21 mouse cellular contexts compared by ENCODE assay signal in the genomic region with DNA sequence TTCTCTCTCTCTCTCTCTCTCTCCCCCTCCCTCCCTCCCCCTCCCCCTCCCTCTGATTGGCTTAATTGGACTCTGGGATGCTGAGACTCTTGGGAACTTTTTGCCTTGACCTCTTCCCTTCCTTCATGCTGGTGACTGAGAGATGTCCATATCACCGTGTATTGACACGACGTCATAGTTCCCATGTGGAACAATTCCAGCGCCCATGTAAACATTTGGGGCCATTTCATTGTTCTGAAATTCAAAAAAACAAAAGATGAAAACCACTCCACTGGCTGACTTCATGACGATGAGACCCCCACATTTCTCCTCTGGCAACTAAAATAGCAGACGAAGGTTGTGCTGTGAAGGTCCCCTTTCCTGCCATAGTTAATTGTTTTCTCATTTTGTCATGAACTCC.
A peak's percentile ranks its signal among the peaks of the same experiment; 100 is the strongest.
DNase-seq lines count a peak whose midpoint lies in the region; ATAC-seq lines count a peak whose summit lies in the region.
"Had no signal": no experiment of that assay in that cellular context is flagged by ENCODE, and none has a peak within 500 bp of the region (broad histone marks: within the 10 kb centered on the region; RNA-seq: fewer than 3 reads in every experiment).

No protein-coding gene starts in this region.

- H3K27ac ChIP-seq in forebrain, embryonic 10.5 days, result 0 out of 2 replicates have a peak overlapping the region, but pooled peaks have one; percentile 36
- no peak overlapping the region for H3K27ac ChIP-seq in forebrain, embryonic 15.5 days (replicated peaks)
- peak overlapping the region; percentile 2 for H3K27ac ChIP-seq in heart, embryonic 16.5 days (ENCODE audit: low read length)
- H3K27ac ChIP-seq in lung, embryonic 15.5 days, result peak overlapping the region; percentile 76; the same call in 1 of the 2 replicates
- no peak overlapping the region for H3K27ac ChIP-seq in midbrain, embryonic 11.5 days (ENCODE audit: low read depth, low read length)
- no peak overlapping the region for H3K27ac ChIP-seq in midbrain, embryonic 14.5 days (replicated peaks; ENCODE audit: low read depth, low read length)
- H3K27ac ChIP-seq: embryonic facial prominence, embryonic 10.5 days; hindbrain, embryonic 13.5 days; hindbrain, postnatal 0 days had no signal

- H3K4me3 ChIP-seq in forebrain, embryonic 10.5 days, result no peak overlapping the region
- no peak overlapping the region for H3K4me3 ChIP-seq in forebrain, embryonic 15.5 days
- H3K4me3 ChIP-seq in heart, embryonic 16.5 days (ENCODE audit: low read length), result no peak overlapping the region
- H3K4me3 ChIP-seq in lung, embryonic 15.5 days, result no peak overlapping the region
- H3K4me3 ChIP-seq in midbrain, embryonic 11.5 days (ENCODE audit: low read depth, low read length), result no peak overlapping the region
- no peak overlapping the region for H3K4me3 ChIP-seq in midbrain, embryonic 14.5 days (replicated peaks; ENCODE audit: low read depth, low read length)
- H3K4me3 ChIP-seq: embryonic facial prominence, embryonic 10.5 days; hindbrain, embryonic 13.5 days had no signal

- DNase-seq in forebrain, embryonic 10.5 days (ENCODE audit: extremely low spot score, low spot score), result no peak
- DNase-seq in heart, postnatal 14 days, result no peak
- DNase-seq in lung, postnatal 36 days, result no peak
- peak; percentile 23 for DNase-seq in midbrain, embryonic 11.5 days (ENCODE audit: low spot score, missing footprints)
- DNase-seq in midbrain, embryonic 14.5 days, result no peak
- DNase-seq: adrenal gland, adult 8-10 months; adrenal gland, postnatal 36 days; B cell, adult 2 months; cerebellum, adult 2 months; cerebellum, postnatal 10 days; gastrocnemius, postnatal 36 days; heart, adult 18-20 months had no signal

- H3K4me2 ChIP-seq in forebrain, embryonic 15.5 days (replicated peaks), result no peak overlapping the region
- no peak overlapping the region for H3K4me2 ChIP-seq in heart, embryonic 16.5 days (ENCODE audit: low read depth, low read length)
- no peak overlapping the region for H3K4me2 ChIP-seq in lung, embryonic 15.5 days
- no peak overlapping the region for H3K4me2 ChIP-seq in midbrain, embryonic 11.5 days
- H3K4me2 ChIP-seq in midbrain, embryonic 14.5 days (ENCODE audit: low read length), result no peak overlapping the region
- H3K4me2 ChIP-seq: hindbrain, embryonic 13.5 days had no signal

- H3K27me3 ChIP-seq in forebrain, embryonic 10.5 days (ENCODE audit: poor library complexity, severe bottlenecking), result peaks cover 10% of the 10 kb centered on the region; the same call in 1 of the 2 replicates
- no peaks in the 10 kb centered on the region for H3K27me3 ChIP-seq in forebrain, embryonic 15.5 days
- H3K27me3 ChIP-seq in heart, embryonic 16.5 days (ENCODE audit: control insufficient read depth, insufficient read depth, low read length), result no peaks in the 10 kb centered on the region
- H3K27me3 ChIP-seq in lung, embryonic 15.5 days, result no peaks in the 10 kb centered on the region
- H3K27me3 ChIP-seq in midbrain, embryonic 11.5 days (ENCODE audit: control insufficient read depth, insufficient read depth, low read length), result no peaks in the 10 kb centered on the region
- no peaks in the 10 kb centered on the region for H3K27me3 ChIP-seq in midbrain, embryonic 14.5 days (ENCODE audit: control insufficient read depth, insufficient read depth, low read length)
- H3K27me3 ChIP-seq: hindbrain, embryonic 13.5 days had no signal

- H3K36me3 ChIP-seq in forebrain, embryonic 10.5 days (replicated peaks), result no peaks in the 10 kb centered on the region
- H3K36me3 ChIP-seq in forebrain, embryonic 15.5 days, result no peaks in the 10 kb centered on the region
- H3K36me3 ChIP-seq in heart, embryonic 16.5 days (ENCODE audit: control insufficient read depth, insufficient read depth), result no peaks in the 10 kb centered on the region
- no peaks in the 10 kb centered on the region for H3K36me3 ChIP-seq in lung, embryonic 15.5 days
- no peaks in the 10 kb centered on the region for H3K36me3 ChIP-seq in midbrain, embryonic 11.5 days (ENCODE audit: control insufficient read depth, insufficient read depth, low read length)
- H3K36me3 ChIP-seq in midbrain, embryonic 14.5 days (ENCODE audit: control insufficient read depth, insufficient read depth, low read length), result no peaks in the 10 kb centered on the region
- H3K36me3 ChIP-seq: embryonic facial prominence, embryonic 10.5 days; G1E; hindbrain, embryonic 13.5 days had no signal

- 77% methylated on average over 6 of the region's 6 CpGs for WGBS in forebrain, embryonic 10.5 days
- 61% methylated on average over 6 of the region's 6 CpGs for WGBS in forebrain, embryonic 15.5 days
- 68% methylated on average over 6 of the region's 6 CpGs for WGBS in heart, embryonic 16.5 days
- 48% methylated on average over 6 of the region's 6 CpGs for WGBS in lung, embryonic 15.5 days
- WGBS in midbrain, embryonic 11.5 days, result 73% methylated on average over 6 of the region's 6 CpGs
- 77% methylated on average over 6 of the region's 6 CpGs for WGBS in midbrain, embryonic 14.5 days

- ATAC-seq in forebrain, embryonic 15.5 days (replicated peaks), result no peak
- no peak for ATAC-seq in heart, embryonic 16.5 days (replicated peaks; ENCODE audit: extremely low read depth, insufficient read depth, low FRiP score)
- ATAC-seq in lung, embryonic 15.5 days (ENCODE audit: borderline replicate concordance, extremely low read depth, low FRiP score, low TSS enrichment), result no peak
- ATAC-seq in midbrain, embryonic 11.5 days (ENCODE audit: low FRiP score), result no peak
- ATAC-seq in midbrain, embryonic 14.5 days (ENCODE audit: low FRiP score, low TSS enrichment), result no peak
- ATAC-seq: CD4-positive, CD25-positive, alpha-beta regulatory T cell, adult 4 months; forebrain, embryonic 14.5 days; hindbrain, postnatal 0 days had no signal

- no peak overlapping the region for H3K9ac ChIP-seq in forebrain, embryonic 15.5 days (replicated peaks)
- no peak overlapping the region for H3K9ac ChIP-seq in heart, embryonic 16.5 days (ENCODE audit: low read length)
- no peak overlapping the region for H3K9ac ChIP-seq in lung, embryonic 15.5 days
- H3K9ac ChIP-seq in midbrain, embryonic 11.5 days (ENCODE audit: low read length), result no peak overlapping the region
- H3K9ac ChIP-seq in midbrain, embryonic 14.5 days (replicated peaks; ENCODE audit: low read length), result no peak overlapping the region
- H3K9ac ChIP-seq: hindbrain, embryonic 13.5 days had no signal

- H3K4me1 ChIP-seq in forebrain, embryonic 10.5 days, result peaks cover 36% of the 10 kb centered on the region
- H3K4me1 ChIP-seq in forebrain, embryonic 15.5 days, result no peaks in the 10 kb centered on the region
- H3K4me1 ChIP-seq in heart, embryonic 16.5 days (ENCODE audit: control insufficient read depth, insufficient read depth, low read length), result peaks cover 4% of the 10 kb centered on the region; the same call in 1 of the 2 replicates
- peaks cover 12% of the 10 kb centered on the region; the same call in 1 of the 2 replicates for H3K4me1 ChIP-seq in lung, embryonic 15.5 days
- peaks cover 3% of the 10 kb centered on the region; the same call in 1 of the 2 replicates for H3K4me1 ChIP-seq in midbrain, embryonic 11.5 days (ENCODE audit: control insufficient read depth, insufficient read depth, low read length)
- H3K4me1 ChIP-seq in midbrain, embryonic 14.5 days (ENCODE audit: control insufficient read depth, insufficient read depth, low read length), result no peaks in the 10 kb centered on the region
- H3K4me1 ChIP-seq: hindbrain, embryonic 13.5 days had no signal

- H3K9me3 ChIP-seq in forebrain, embryonic 10.5 days, result no peaks in the 10 kb centered on the region
- no peaks in the 10 kb centered on the region for H3K9me3 ChIP-seq in forebrain, embryonic 15.5 days
- H3K9me3 ChIP-seq in heart, embryonic 16.5 days (replicated peaks; ENCODE audit: control insufficient read depth, low read length), result no peaks in the 10 kb centered on the region
- no peaks in the 10 kb centered on the region for H3K9me3 ChIP-seq in lung, embryonic 15.5 days
- no peaks in the 10 kb centered on the region for H3K9me3 ChIP-seq in midbrain, embryonic 11.5 days (ENCODE audit: control insufficient read depth, low read length)
- no peaks in the 10 kb centered on the region for H3K9me3 ChIP-seq in midbrain, embryonic 14.5 days (ENCODE audit: control insufficient read depth, low read length)
- H3K9me3 ChIP-seq: embryonic facial prominence, embryonic 10.5 days; G1E; hindbrain, embryonic 13.5 days had no signal

- intact Hi-C loops in heart, postnatal 14 days (cut with DNase I), result no loop called here

Comparison
In these comparisons a context has a peak if more than half of its experiments do, and no peak if none do; other contexts are left out.
1. H3K27ac ChIP-seq: peak in forebrain, embryonic 10.5 days (single experiment), heart, embryonic 16.5 days (single experiment) and lung, embryonic 15.5 days (single experiment); none in forebrain, embryonic 15.5 days (single experiment), midbrain, embryonic 11.5 days (single experiment) and midbrain, embryonic 14.5 days (single experiment).